Comparison of ENCODE assay signal across 27 mouse cellular contexts in genomic region chr6:10424636-10425035, GRCm38 (mm10).
"Had no signal": no experiment of that assay in that cellular context is flagged by ENCODE, and none has a peak within 500 bp of the region (broad histone marks: within the 10 kb centered on the region; RNA-seq: fewer than 3 reads in every experiment).

No protein-coding gene starts in this region.

- H3K9ac ChIP-seq: heart, embryonic 13.5 days; heart, embryonic 15.5 days; hindbrain, embryonic 13.5 days; hindbrain, embryonic 15.5 days; kidney, embryonic 15.5 days; limb, embryonic 13.5 days; limb, embryonic 15.5 days; liver, embryonic 12.5 days; liver, embryonic 14.5 days had no signal

- H3K4me2 ChIP-seq: heart, embryonic 11.5 days; heart, embryonic 13.5 days; heart, embryonic 15.5 days; hindbrain, embryonic 13.5 days; hindbrain, embryonic 15.5 days; kidney, embryonic 15.5 days; limb, embryonic 13.5 days; limb, embryonic 15.5 days; liver, embryonic 12.5 days had no signal

- H3K36me3 ChIP-seq: heart, embryonic 13.5 days; heart, embryonic 15.5 days; hindbrain, embryonic 13.5 days; hindbrain, embryonic 15.5 days; kidney, embryonic 15.5 days; limb, embryonic 13.5 days; limb, embryonic 15.5 days; liver, embryonic 12.5 days had no signal

- H3K9me3 ChIP-seq: heart, embryonic 13.5 days; heart, embryonic 15.5 days; hindbrain, embryonic 13.5 days; hindbrain, embryonic 15.5 days; kidney, embryonic 15.5 days; limb, embryonic 13.5 days; limb, embryonic 15.5 days; liver, embryonic 12.5 days had no signal

- H3K27me3 ChIP-seq: heart, embryonic 13.5 days; heart, embryonic 15.5 days; hindbrain, embryonic 13.5 days; hindbrain, embryonic 15.5 days; kidney, embryonic 15.5 days; limb, embryonic 13.5 days; limb, embryonic 15.5 days; liver, embryonic 12.5 days had no signal

- H3K27ac ChIP-seq: gastrocnemius, adult 2 months; heart, adult 2 months; heart, embryonic 13.5 days; heart, embryonic 15.5 days; hindbrain, embryonic 13.5 days; hindbrain, embryonic 15.5 days; hindbrain, postnatal 0 days; kidney, embryonic 15.5 days; kidney, postnatal 0 days; limb, embryonic 13.5 days; limb, embryonic 15.5 days; liver, embryonic 12.5 days; liver, embryonic 14.5 days had no signal

- H3K4me1 ChIP-seq: heart, embryonic 13.5 days; heart, embryonic 15.5 days; hindbrain, embryonic 13.5 days; hindbrain, embryonic 15.5 days; kidney, embryonic 15.5 days; limb, embryonic 13.5 days; limb, embryonic 15.5 days; liver, embryonic 12.5 days had no signal

- ATAC-seq: hindbrain, postnatal 0 days; intestine, embryonic 16.5 days; liver, embryonic 12.5 days had no signal

- DNase-seq: gastrocnemius, adult 2 months; gastrocnemius, postnatal 10 days; gastrocnemius, postnatal 25 days; heart, adult 2 months; heart, postnatal 14 days; heart, postnatal 36 days; kidney, adult 11 months; kidney, adult 2 months; kidney, adult 9 months; kidney, postnatal 14 days; kidney, postnatal 36 days; layer of hippocampus, adult 9-11 months; layer of hippocampus, postnatal 36 days; left cerebral cortex, postnatal 4 days had no signal

- H3K4me3 ChIP-seq: gastrocnemius, adult 2 months; heart, adult 2 months; heart, embryonic 13.5 days; heart, embryonic 15.5 days; hindbrain, embryonic 13.5 days; hindbrain, embryonic 15.5 days; kidney, embryonic 15.5 days; limb, embryonic 13.5 days; limb, embryonic 15.5 days; liver, embryonic 12.5 days had no signal
